Mouse (Mus musculus) ovary, postnatal 36 days (tissue): ENCODE measurements around the gene Zfp488.

Experiments used
- DNase-seq: peaks from one replicate; pipeline ENCODE4 v3.0.0; 2022; ENCODE audit warnings: low spot score, mixed read lengths

Gene Zfp488

GRCm38 (mm10) chr14:33946125-33946524, 32.4 kb downstream of the Zfp488 start:
- no peak for DNase-seq

DNA sequence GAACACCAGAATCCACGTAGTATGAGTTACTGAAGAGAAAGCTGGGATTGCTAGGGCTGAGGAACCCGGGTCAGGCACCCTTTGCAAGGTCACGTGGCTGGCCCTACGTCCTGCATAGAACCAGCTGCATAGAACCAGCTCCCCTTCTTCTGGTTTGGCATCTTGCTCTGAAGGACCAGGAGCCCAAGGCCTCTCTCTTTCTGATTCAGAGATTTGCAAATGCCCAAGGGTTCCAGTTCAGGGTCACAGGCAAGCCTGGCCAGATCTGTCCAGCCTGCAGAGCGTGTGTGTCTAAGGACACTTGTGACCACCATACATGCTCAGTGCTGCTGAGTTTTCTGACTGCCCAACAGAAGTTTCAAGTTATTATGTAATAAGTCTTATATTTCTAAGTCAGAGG, 36.3 kb downstream of the Zfp488 start:
- no peak for DNase-seq

- DNase-seq = no peak
Measured at GRCm38 (mm10) chr14:33940739-33941138, 37.8 kb downstream of the Zfp488 start, which contains the start of gene Gdf2. Gene Gdf2, plus strand, starts transcription at chr14:33941039.

- peak; percentile 65 for DNase-seq
Measured at GRCm38 (mm10) chr14:33939117-33939516, 39.4 kb downstream of the Zfp488 start.

- peak; percentile 32 for DNase-seq
Measured at GRCm38 (mm10) chr14:33933778-33934317, 44.7 kb downstream of the Zfp488 start.

- DNase-seq = peak; percentile 62
Measured at GRCm38 (mm10) chr14:33932935-33933703, 45.4 kb downstream of the Zfp488 start.

DNA sequence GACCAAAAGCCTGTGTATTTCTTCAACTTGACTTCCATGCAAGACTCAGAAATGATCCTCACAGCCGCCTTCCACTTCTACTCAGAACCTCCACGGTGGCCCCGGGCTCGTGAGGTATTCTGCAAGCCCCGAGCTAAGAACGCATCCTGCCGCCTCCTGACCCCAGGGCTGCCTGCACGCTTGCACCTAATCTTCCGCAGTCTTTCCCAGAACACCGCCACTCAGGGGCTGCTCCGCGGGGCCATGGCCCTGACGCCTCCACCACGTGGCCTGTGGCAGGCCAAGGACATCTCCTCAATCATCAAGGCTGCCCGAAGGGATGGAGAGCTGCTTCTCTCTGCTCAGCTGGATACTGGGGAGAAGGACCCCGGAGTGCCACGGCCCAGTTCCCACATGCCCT, 46.7 kb downstream of the Zfp488 start:
- DNase-seq = no peak

DNA sequence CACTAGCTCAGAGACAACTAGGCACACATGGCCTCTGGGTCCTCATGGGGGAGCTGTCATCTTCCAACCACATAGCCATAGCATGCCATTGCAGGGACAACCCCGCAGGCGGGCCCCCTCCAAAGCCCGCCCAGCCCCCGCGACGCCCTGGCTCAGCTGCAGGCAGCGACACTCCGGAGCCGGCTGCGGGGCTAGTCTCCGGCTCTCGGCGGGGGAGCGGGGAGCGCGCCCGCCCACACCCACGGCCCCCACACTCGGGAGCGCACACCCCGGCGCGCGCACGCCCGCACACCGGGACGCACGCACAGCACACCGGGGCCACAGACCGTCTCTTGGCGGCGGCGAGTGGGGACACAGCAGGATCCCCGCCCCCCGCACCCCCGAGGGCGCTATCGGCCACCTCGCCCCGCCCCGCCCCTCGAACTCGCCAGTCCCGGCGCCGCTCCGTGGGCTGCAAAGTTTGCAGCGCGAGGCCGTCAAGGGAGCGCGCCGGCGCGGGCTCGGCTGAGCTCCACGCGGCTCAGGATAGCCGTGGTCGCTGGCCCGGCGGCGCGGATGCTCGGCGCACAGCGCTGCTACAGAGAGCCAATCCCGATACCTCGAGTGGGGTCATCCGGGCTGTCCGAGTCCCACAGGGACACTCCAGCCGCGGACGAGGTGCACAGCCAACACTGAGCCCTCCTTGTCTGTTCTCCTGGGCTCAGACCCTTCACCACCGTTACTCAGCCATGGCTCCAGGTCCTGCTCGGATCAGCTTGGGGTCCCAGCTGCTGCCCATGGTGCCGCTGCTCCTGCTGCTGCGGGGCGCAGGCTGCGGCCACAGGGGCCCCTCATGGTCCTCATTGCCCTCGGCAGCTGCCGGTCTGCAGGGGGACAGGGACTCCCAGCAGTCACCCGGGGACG, 55.1 kb downstream of the Zfp488 start, which contains the start of gene Gdf10:
Gdf10 (plus strand) TSS at position 420 of the 903 bp plus-strand sequence.
- DNase-seq = peak; percentile 54

GRCm38 (mm10) chr14:33922771-33923167, 55.8 kb downstream of the Zfp488 start:
- DNase-seq = no peak

GRCm38 (mm10) chr14:33920727-33921559, 57.6 kb downstream of the Zfp488 start:
- DNase-seq = no peak
